Mouse (Mus musculus): ENCODE results near the gene Aox2. TPM values are rescaled to one million over a fixed set of nuclear protein-coding genes. Genes with fewer than 3 reads are reported as not detected.

Aox2 gene
- polyA plus RNA-seq, 1 experiment: not detected

DNA sequence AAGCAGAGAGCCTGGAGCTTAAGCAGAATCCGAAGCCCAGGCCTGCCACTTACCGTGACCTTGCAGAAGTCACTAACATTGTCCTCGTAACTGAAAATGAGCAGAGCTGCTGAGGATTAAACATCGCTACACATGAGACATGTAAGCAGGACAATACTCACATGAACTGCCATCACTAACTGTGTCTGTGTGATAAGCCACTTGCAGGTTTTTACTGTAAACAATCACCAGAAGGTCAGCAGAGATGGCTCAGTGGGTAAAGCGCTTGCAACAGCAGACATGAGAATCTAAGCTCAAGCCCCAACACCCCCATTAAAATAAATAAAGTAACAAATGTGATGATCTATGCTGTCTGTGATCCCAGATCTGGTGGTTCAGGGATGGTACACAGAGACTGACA is 39.7 kb upstream of the Aox2 start:
- Histone ChIP-seq H3K27me3 (ENCODE audit: control insufficient read depth, insufficient read depth, low read length, poor library complexity, severe bottlenecking) (no peaks in the 10 kb centered on the region), H3K9ac (ENCODE audit: low read depth, poor library complexity, severe bottlenecking) (no peak overlapping the region), H3K27ac (ENCODE audit: insufficient read depth, low read length) (no peak overlapping the region), H3K4me3 (ENCODE audit: low read depth, low read length) (no peak overlapping the region), H3K4me1 (ENCODE audit: control insufficient read depth, insufficient read depth, low read length) (no peaks in the 10 kb centered on the region), H3K36me3 (ENCODE audit: control insufficient read depth, insufficient read depth, low read length, poor library complexity, severe bottlenecking) (no peaks in the 10 kb centered on the region), H3K9me3 (replicated peaks; ENCODE audit: control insufficient read depth, insufficient read depth, low read length, poor library complexity, severe bottlenecking) (no peaks in the 10 kb centered on the region)
- no peak for TF ChIP-seq CTCF (IDR thresholded peaks at IDR 0.05; ENCODE audit: low read depth, low read length)
- TF ChIP-seq POLR2A (IDR thresholded peaks at IDR 0.05; ENCODE audit: insufficient read depth, low read length): no peak
- TF ChIP-seq EP300 (IDR thresholded peaks at IDR 0.05; ENCODE audit: insufficient read depth, low read depth, low read length): no peak

DNA sequence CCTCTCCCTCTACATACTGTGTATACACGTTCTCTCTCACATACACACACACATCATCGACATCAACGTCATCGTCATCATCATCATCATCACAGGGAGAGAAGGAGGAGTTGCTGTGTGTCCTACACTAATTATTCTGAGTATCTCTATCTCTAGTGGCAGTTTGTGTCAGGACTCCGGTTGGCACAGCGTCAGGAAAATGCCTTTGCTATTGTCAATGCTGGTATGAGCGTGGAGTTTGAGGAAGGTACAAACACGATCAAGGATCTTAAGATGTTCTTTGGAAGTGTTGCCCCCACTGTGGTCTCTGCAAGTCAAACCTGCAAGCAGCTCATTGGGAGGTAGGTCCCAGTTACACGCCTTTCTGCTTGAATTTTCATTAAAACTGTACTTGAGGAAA is 39.2 kb upstream of the Aox2 start:
- Histone ChIP-seq H3K4me3 (ENCODE audit: low read depth, low read length) (no peak overlapping the region), H3K27ac (ENCODE audit: insufficient read depth, low read length) (no peak overlapping the region), H3K9ac (ENCODE audit: low read depth, poor library complexity, severe bottlenecking) (no peak overlapping the region), H3K9me3 (replicated peaks; ENCODE audit: control insufficient read depth, insufficient read depth, low read length, poor library complexity, severe bottlenecking) (no peaks in the 10 kb centered on the region), H3K4me1 (ENCODE audit: control insufficient read depth, insufficient read depth, low read length) (no peaks in the 10 kb centered on the region), H3K36me3 (ENCODE audit: control insufficient read depth, insufficient read depth, low read length, poor library complexity, severe bottlenecking) (no peaks in the 10 kb centered on the region), H3K27me3 (ENCODE audit: control insufficient read depth, insufficient read depth, low read length, poor library complexity, severe bottlenecking) (no peaks in the 10 kb centered on the region)
- TF ChIP-seq CTCF (IDR thresholded peaks at IDR 0.05; ENCODE audit: low read depth, low read length): no peak
- no peak for TF ChIP-seq POLR2A (IDR thresholded peaks at IDR 0.05; ENCODE audit: insufficient read depth, low read length)
- TF ChIP-seq EP300 (IDR thresholded peaks at IDR 0.05; ENCODE audit: insufficient read depth, low read depth, low read length): no peak

DNA sequence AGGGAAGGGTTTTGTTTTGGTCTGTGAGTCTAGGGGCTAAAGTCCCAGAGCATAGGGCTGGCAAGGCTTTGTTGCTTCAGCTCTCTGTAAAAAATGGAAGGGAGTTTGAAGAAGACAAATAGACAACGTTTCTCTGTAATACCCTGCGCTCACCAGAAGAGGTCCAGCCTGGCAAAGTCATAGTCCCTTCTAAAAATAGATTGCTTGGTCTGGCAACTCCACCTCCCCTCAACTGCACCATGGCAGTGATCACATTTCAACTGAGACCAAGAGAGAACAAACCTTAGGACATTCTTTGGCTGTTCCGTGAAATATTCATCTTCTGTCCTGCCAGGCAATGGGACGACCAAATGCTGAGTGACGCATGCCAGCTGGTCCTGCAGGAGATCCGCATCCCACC is 37.8 kb upstream of the Aox2 start:
- H3K4me1 ChIP-seq (ENCODE audit: control insufficient read depth, insufficient read depth, low read length): no peaks in the 10 kb centered on the region
- no peaks in the 10 kb centered on the region for H3K36me3 ChIP-seq (ENCODE audit: control insufficient read depth, insufficient read depth, low read length, poor library complexity, severe bottlenecking)
- H3K9ac ChIP-seq (ENCODE audit: low read depth, poor library complexity, severe bottlenecking): no peak overlapping the region
- H3K9me3 ChIP-seq (replicated peaks; ENCODE audit: control insufficient read depth, insufficient read depth, low read length, poor library complexity, severe bottlenecking): no peaks in the 10 kb centered on the region
- no peak overlapping the region for H3K4me3 ChIP-seq (ENCODE audit: low read depth, low read length)
- TF ChIP-seq POLR2A (IDR thresholded peaks at IDR 0.05; ENCODE audit: insufficient read depth, low read length) (no peak), CTCF (IDR thresholded peaks at IDR 0.05; ENCODE audit: low read depth, low read length) (no peak), EP300 (IDR thresholded peaks at IDR 0.05; ENCODE audit: insufficient read depth, low read depth, low read length) (no peak)
- H3K27me3 ChIP-seq (ENCODE audit: control insufficient read depth, insufficient read depth, low read length, poor library complexity, severe bottlenecking): no peaks in the 10 kb centered on the region
- no peak overlapping the region for H3K27ac ChIP-seq (ENCODE audit: insufficient read depth, low read length)

DNA sequence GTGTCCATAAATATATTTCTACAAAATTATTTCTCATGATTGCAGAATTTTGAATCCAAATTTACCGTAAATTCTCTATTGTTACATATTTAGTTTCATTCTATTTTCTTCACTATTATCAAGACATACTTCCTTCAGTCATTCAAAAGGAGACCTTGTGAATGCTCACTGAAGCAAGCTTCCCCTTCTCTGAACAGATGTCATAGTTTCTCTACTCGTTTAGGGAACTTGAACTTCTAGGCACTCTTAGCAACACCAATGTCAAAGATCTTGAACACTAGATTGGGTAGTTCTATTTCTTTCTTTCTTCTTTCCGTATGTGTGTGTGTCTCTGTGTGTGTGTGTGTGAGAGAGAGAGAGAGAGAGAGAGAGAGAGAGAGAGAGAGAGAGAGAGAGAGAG is 33.6 kb upstream of the Aox2 start:
- no peaks in the 10 kb centered on the region for H3K27me3 ChIP-seq (ENCODE audit: control insufficient read depth, insufficient read depth, low read length, poor library complexity, severe bottlenecking)
- H3K9me3 ChIP-seq (replicated peaks; ENCODE audit: control insufficient read depth, insufficient read depth, low read length, poor library complexity, severe bottlenecking): no peaks in the 10 kb centered on the region
- no peak for TF ChIP-seq POLR2A (IDR thresholded peaks at IDR 0.05; ENCODE audit: insufficient read depth, low read length)
- TF ChIP-seq CTCF (IDR thresholded peaks at IDR 0.05; ENCODE audit: low read depth, low read length): no peak
- TF ChIP-seq EP300 (IDR thresholded peaks at IDR 0.05; ENCODE audit: insufficient read depth, low read depth, low read length): no peak
- H3K9ac ChIP-seq (ENCODE audit: low read depth, poor library complexity, severe bottlenecking): no peak overlapping the region
- H3K27ac ChIP-seq (ENCODE audit: insufficient read depth, low read length): no peak overlapping the region
- no peak overlapping the region for H3K4me3 ChIP-seq (ENCODE audit: low read depth, low read length)
- H3K36me3 ChIP-seq (ENCODE audit: control insufficient read depth, insufficient read depth, low read length, poor library complexity, severe bottlenecking): no peaks in the 10 kb centered on the region
- no peaks in the 10 kb centered on the region for H3K4me1 ChIP-seq (ENCODE audit: control insufficient read depth, insufficient read depth, low read length)

DNA sequence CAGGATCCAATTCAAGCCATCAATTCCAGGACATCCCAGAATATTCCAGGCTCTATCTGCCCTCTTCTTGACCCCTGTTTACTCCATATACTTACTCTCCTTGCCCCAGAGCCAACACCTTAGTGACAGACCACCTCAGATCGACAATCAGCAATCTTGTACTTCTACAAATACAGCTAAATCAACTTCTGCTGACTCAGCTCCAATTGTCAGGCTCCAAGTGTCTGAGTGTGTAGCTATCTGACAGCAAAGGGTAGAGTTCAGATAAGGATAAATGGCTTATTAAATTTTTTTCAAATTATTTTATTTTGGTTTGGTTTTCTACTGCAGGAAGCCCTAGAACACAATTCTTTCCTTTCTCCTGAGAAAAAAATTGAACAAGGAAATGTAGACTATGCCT is 29.6 kb upstream of the Aox2 start:
- Histone ChIP-seq H3K27me3 (ENCODE audit: control insufficient read depth, insufficient read depth, low read length, poor library complexity, severe bottlenecking) (no peaks in the 10 kb centered on the region), H3K27ac (ENCODE audit: insufficient read depth, low read length) (no peak overlapping the region), H3K4me3 (ENCODE audit: low read depth, low read length) (no peak overlapping the region), H3K9me3 (replicated peaks; ENCODE audit: control insufficient read depth, insufficient read depth, low read length, poor library complexity, severe bottlenecking) (no peaks in the 10 kb centered on the region), H3K36me3 (ENCODE audit: control insufficient read depth, insufficient read depth, low read length, poor library complexity, severe bottlenecking) (no peaks in the 10 kb centered on the region), H3K9ac (ENCODE audit: low read depth, poor library complexity, severe bottlenecking) (no peak overlapping the region), H3K4me1 (ENCODE audit: control insufficient read depth, insufficient read depth, low read length) (no peaks in the 10 kb centered on the region)
- TF ChIP-seq POLR2A (IDR thresholded peaks at IDR 0.05; ENCODE audit: insufficient read depth, low read length) (no peak), EP300 (IDR thresholded peaks at IDR 0.05; ENCODE audit: insufficient read depth, low read depth, low read length) (no peak), CTCF (IDR thresholded peaks at IDR 0.05; ENCODE audit: low read depth, low read length) (no peak)

DNA sequence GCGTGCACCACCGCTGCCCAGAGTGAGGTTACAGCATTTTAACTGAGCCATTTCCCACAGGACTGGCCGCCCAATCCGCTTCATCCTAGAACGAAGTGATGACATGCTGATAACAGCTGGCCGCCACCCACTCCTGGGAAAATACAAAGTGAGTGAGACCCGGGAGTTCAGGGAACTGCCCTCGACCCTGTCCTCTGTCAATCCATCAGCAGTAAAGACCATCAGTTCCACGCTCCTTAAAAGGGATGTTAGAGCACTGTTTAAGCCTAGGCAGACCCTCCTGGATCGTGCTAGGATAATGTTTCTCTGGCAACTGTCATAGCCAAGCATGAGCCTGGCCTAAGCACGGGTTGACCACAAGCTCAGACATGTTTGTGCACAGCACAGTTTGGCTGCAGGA is 24.7 kb upstream of the Aox2 start:
- Histone ChIP-seq H3K4me1 (ENCODE audit: control insufficient read depth, insufficient read depth, low read length) (no peaks in the 10 kb centered on the region), H3K9ac (ENCODE audit: low read depth, poor library complexity, severe bottlenecking) (no peak overlapping the region), H3K36me3 (ENCODE audit: control insufficient read depth, insufficient read depth, low read length, poor library complexity, severe bottlenecking) (no peaks in the 10 kb centered on the region), H3K4me3 (ENCODE audit: low read depth, low read length) (no peak overlapping the region), H3K27me3 (ENCODE audit: control insufficient read depth, insufficient read depth, low read length, poor library complexity, severe bottlenecking) (no peaks in the 10 kb centered on the region), H3K9me3 (replicated peaks; ENCODE audit: control insufficient read depth, insufficient read depth, low read length, poor library complexity, severe bottlenecking) (no peaks in the 10 kb centered on the region), H3K27ac (ENCODE audit: insufficient read depth, low read length) (no peak overlapping the region)
- TF ChIP-seq EP300 (IDR thresholded peaks at IDR 0.05; ENCODE audit: insufficient read depth, low read depth, low read length): no peak
- TF ChIP-seq CTCF (IDR thresholded peaks at IDR 0.05; ENCODE audit: low read depth, low read length): no peak
- TF ChIP-seq POLR2A (IDR thresholded peaks at IDR 0.05; ENCODE audit: insufficient read depth, low read length): no peak
